Mouse (Mus musculus) heart, embryonic 11.5 days (tissue): ENCODE results near the gene Gm9913. TPM values are rescaled to one million over a fixed set of nuclear protein-coding genes. Genes with fewer than 3 reads are reported as not detected.

Experiments
- ATAC-seq: fragments of 200-750 bp; cut with Nextera tagmentation; replicated peaks from 2 replicates; pipeline ENCODE4 v1.8.0; 2017; ENCODE audit warnings: moderate library complexity; ENCODE audit not compliant: insufficient number of reproducible peaks, low FRiP score, low TSS enrichment
- H3K27ac ChIP-seq: fragments of 300-500 bp; sonication (generic); 2 replicates; pipeline ENCODE4 v1.5.1; 2014; ENCODE audit warnings: mild to moderate bottlenecking, low read depth, low read length
- H3K27me3 ChIP-seq: fragments of 300-500 bp; sonication (generic); 2 replicates; pipeline ENCODE4 v1.6.1; 2014; ENCODE audit warnings: mild to moderate bottlenecking, low read length, mixed read lengths; ENCODE audit not compliant: control insufficient read depth, insufficient read depth
- H3K36me3 ChIP-seq: fragments of 300-500 bp; sonication (generic); 2 replicates; pipeline ENCODE4 v1.6.1; 2014; ENCODE audit warnings: mild to moderate bottlenecking, low read length, moderate library complexity, mixed read lengths; ENCODE audit not compliant: control insufficient read depth, insufficient read depth
- H3K4me1 ChIP-seq: fragments of 300-500 bp; sonication (generic); 2 replicates; pipeline ENCODE4 v1.6.1; 2014; ENCODE audit warnings: low read length; ENCODE audit not compliant: control insufficient read depth, insufficient read depth
- H3K4me2 ChIP-seq: fragments of 300-500 bp; sonication (generic); 2 replicates; pipeline ENCODE4 v1.6.1; 2014; ENCODE audit warnings: mild to moderate bottlenecking, moderate library complexity
- H3K4me3 ChIP-seq: fragments of 300-500 bp; sonication (generic); 2 replicates; pipeline ENCODE4 v1.5.1; 2014; ENCODE audit warnings: low read depth, low read length
- H3K9ac ChIP-seq: fragments of 300-500 bp; sonication (generic); 2 replicates; pipeline ENCODE4 v1.6.1; 2014; ENCODE audit warnings: mild to moderate bottlenecking, low read depth, low read length, moderate library complexity
- H3K9me3 ChIP-seq: fragments of 300-500 bp; sonication (generic); replicated peaks from 2 replicates; pipeline ENCODE4 v1.6.1; 2016; ENCODE audit warnings: low read length; ENCODE audit not compliant: control insufficient read depth
- WGBS: fragments of 180-500 bp; shearing (Covaris S2); extraction: QIAGEN DNeasy Blood & Tissue Kit; methylation state at CpG from one replicate; pipeline ENCODE4 v1.1.7; 2014; ENCODE audit not compliant: insufficient replicate concordance; 5-methylcytosine and 5-hydroxymethylcytosine counted together
- polyA plus RNA-seq: library from polyadenylated mRNA; unstranded; fragments of >200 nt; fragmentation: Nextera tagmentation; extraction: Ambion mirVana; gene quantifications from 2 replicates; pipeline ENCODE4 v1.2.1, GENCODE M21; 2014

Gene Gm9913
- polyA plus RNA-seq, 1 experiment from 2014 or later, result 0.42 TPM

- H3K4me1 ChIP-seq, result peaks cover 18% of the 10 kb centered on the region
- H3K27me3 ChIP-seq, result no peaks in the 10 kb centered on the region
- no peak overlapping the region for H3K4me3 ChIP-seq
- H3K36me3 ChIP-seq, result no peaks in the 10 kb centered on the region
- 65% methylated on average over 15 of the region's 15 CpGs for WGBS
- no peak overlapping the region for H3K9ac ChIP-seq
- H3K4me2 ChIP-seq, result no peak overlapping the region
- H3K27ac ChIP-seq, result no peak overlapping the region
- H3K9me3 ChIP-seq, result no peaks in the 10 kb centered on the region
- ATAC-seq, result no peak
Measured at GRCm38 (mm10) chr2:125492050-125492900, 12.6 kb upstream of the Gm9913 start.

- H3K9me3 ChIP-seq, result no peaks in the 10 kb centered on the region
- H3K4me1 ChIP-seq, result peaks cover 12% of the 10 kb centered on the region
- ATAC-seq, result no peak
- no peak overlapping the region for H3K27ac ChIP-seq
- no peaks in the 10 kb centered on the region for H3K36me3 ChIP-seq
- H3K9ac ChIP-seq, result no peak overlapping the region
- 90% methylated on average over 2 of the region's 2 CpGs for WGBS
- no peak overlapping the region for H3K4me3 ChIP-seq
- no peaks in the 10 kb centered on the region for H3K27me3 ChIP-seq
- H3K4me2 ChIP-seq, result no peak overlapping the region
Measured at GRCm38 (mm10) chr2:125494291-125494690, 10.6 kb upstream of the Gm9913 start.

- Histone ChIP-seq H3K9me3 (no peaks in the 10 kb centered on the region), H3K27ac (peak overlapping the region; percentile 54)
- ATAC-seq, result no peak
Measured at GRCm38 (mm10) chr2:125494831-125495812, 9.8 kb upstream of the Gm9913 start.

GRCm38 (mm10) chr2:125496696-125497095, 8.2 kb upstream of the Gm9913 start:
- H3K9me3 ChIP-seq, result peaks cover 3% of the 10 kb centered on the region; the same call in 1 of the 2 replicates
- peaks cover 3% of the 10 kb centered on the region; the same call in 1 of the 2 replicates for H3K36me3 ChIP-seq
- H3K27me3 ChIP-seq, result no peaks in the 10 kb centered on the region
- no peak overlapping the region for H3K4me3 ChIP-seq
- no peak overlapping the region for H3K4me2 ChIP-seq
- no peak for ATAC-seq
- no peak overlapping the region for H3K9ac ChIP-seq
- H3K4me1 ChIP-seq, result peaks cover 12% of the 10 kb centered on the region
- WGBS, result 89% methylated on average over 5 of the region's 5 CpGs
- H3K27ac ChIP-seq, result no peak overlapping the region

More at GRCm38 (mm10) chr2:125494831-125495812, 9.8 kb upstream of the Gm9913 start:
- Histone ChIP-seq H3K4me1 (peaks cover 12% of the 10 kb centered on the region), H3K4me3 (no peak overlapping the region), H3K27me3 (no peaks in the 10 kb centered on the region), H3K36me3 (no peaks in the 10 kb centered on the region), H3K4me2 (no peak overlapping the region), H3K9ac (no peak overlapping the region)
- WGBS, result 59% methylated on average over 20 of the region's 20 CpGs

GRCm38 (mm10) chr2:125498216-125498615, 6.7 kb upstream of the Gm9913 start:
- Histone ChIP-seq H3K4me3 (no peak overlapping the region), H3K4me1 (peaks cover 9% of the 10 kb centered on the region), H3K4me2 (no peak overlapping the region), H3K9ac (no peak overlapping the region), H3K27ac (no peak overlapping the region), H3K9me3 (peaks cover 4% of the 10 kb centered on the region; the same call in 1 of the 2 replicates), H3K36me3 (peaks cover 4% of the 10 kb centered on the region; the same call in 1 of the 2 replicates), H3K27me3 (no peaks in the 10 kb centered on the region)
- ATAC-seq, result no peak
- 77% methylated on average over 7 of the region's 7 CpGs for WGBS

- H3K27ac ChIP-seq, result no peak overlapping the region
- no peaks in the 10 kb centered on the region for H3K4me1 ChIP-seq
- H3K9me3 ChIP-seq, result peaks cover 4% of the 10 kb centered on the region; the same call in 1 of the 2 replicates
- H3K4me3 ChIP-seq, result no peak overlapping the region
- H3K27me3 ChIP-seq, result no peaks in the 10 kb centered on the region
- ATAC-seq, result no peak
- H3K9ac ChIP-seq, result no peak overlapping the region
- H3K36me3 ChIP-seq, result peaks cover 4% of the 10 kb centered on the region; the same call in 1 of the 2 replicates
- no peak overlapping the region for H3K4me2 ChIP-seq
Measured at GRCm38 (mm10) chr2:125501526-125501925, 3.4 kb upstream of the Gm9913 start.

GRCm38 (mm10) chr2:125505746-125506315, 942 bp downstream of the Gm9913 start:
- peak overlapping the region; percentile 80 for H3K9ac ChIP-seq
- peak; percentile 65 for ATAC-seq
- peaks cover 4% of the 10 kb centered on the region; the same call in 1 of the 2 replicates for H3K36me3 ChIP-seq
- peaks cover 4% of the 10 kb centered on the region; the same call in 1 of the 2 replicates for H3K9me3 ChIP-seq
- WGBS, result under 1% methylated on average over 48 of the region's 48 CpGs
- peak overlapping the region; percentile 70 for H3K4me3 ChIP-seq
- peak overlapping the region; percentile 88 for H3K27ac ChIP-seq
- H3K27me3 ChIP-seq, result no peaks in the 10 kb centered on the region
- no peaks in the 10 kb centered on the region for H3K4me1 ChIP-seq
- H3K4me2 ChIP-seq, result peak overlapping the region; percentile 80
